Mouse (Mus musculus): ENCODE results near the gene Bak1. TPM values are rescaled to one million over a fixed set of nuclear protein-coding genes. Genes with fewer than 3 reads are reported as not detected.
A peak's percentile ranks its signal among the peaks of the same experiment; 100 is the strongest.

The Bak1 gene
- polyA plus RNA-seq, 1 experiment from 2014 or later, result 2.6 TPM

GRCm38 (mm10) chr17:27057517-27058055 lies 28.8 kb upstream of the Bak1 start:
- ATAC-seq (ENCODE audit: low read depth), result peak; percentile 49
- Histone ChIP-seq H3K9ac (ENCODE audit: low read depth, low read length) (peak overlapping the region; percentile 54), H3K4me2 (ENCODE audit: low read depth, low read length) (peak overlapping the region; percentile 86), H3K4me3 (ENCODE audit: low read depth, low read length) (peak overlapping the region; percentile 62), H3K36me3 (ENCODE audit: control insufficient read depth, insufficient read depth) (no peaks in the 10 kb centered on the region), H3K9me3 (replicated peaks; ENCODE audit: control insufficient read depth, low read length) (0 out of 2 replicates have a peak, but pooled peaks cover 2% of the 10 kb centered on the region), H3K27me3 (ENCODE audit: control insufficient read depth, insufficient read depth, low read depth, low read length) (peaks cover 17% of the 10 kb centered on the region), H3K4me1 (ENCODE audit: control insufficient read depth, low read depth, low read length) (peaks cover 3% of the 10 kb centered on the region), H3K27ac (ENCODE audit: low read length) (no peak overlapping the region)
- 2% methylated on average over 24 of the region's 24 CpGs for WGBS (ENCODE audit: insufficient replicate concordance)

DNA sequence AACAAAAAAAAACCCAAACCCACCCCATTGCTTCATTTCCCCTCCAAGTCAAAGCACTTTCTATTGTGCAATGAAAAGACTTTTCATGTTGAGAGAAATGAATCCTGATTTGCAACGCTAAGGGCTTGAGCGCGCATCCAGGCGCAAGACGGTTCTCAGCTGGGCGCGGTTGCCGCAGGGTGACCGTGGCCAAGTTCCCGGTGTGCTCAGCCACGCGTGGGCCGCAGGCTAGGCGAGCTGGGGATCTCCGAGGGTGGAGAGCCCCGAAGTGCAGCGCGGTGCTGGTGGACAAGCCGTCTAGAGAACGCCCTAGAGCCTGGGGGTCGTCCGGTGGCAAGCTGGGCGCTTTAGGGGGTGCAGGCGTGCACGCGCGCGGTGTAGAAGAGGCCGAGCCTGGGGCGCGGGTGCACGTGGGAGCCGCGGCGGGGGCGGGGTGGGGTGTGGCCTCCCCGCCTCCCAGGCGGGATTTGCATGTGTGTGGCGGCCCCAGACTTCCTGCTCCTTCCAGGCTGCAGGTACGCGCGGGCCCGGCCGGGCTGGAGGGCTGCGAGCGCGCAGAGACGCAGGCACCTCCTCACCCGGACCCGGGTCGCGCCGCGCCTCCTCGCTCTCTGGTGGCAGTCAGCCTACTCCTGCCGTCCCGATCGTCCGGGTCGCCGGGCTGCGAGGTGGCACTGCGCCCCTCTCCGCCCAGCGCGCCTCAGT lies 28.2 kb upstream of the Bak1 start, which contains the start of gene Itpr3:
Gene Itpr3 (plus strand): TSS at position 493 of the 705 bp plus-strand sequence.
- peak within 1 kb of the TSS; percentile 62 for H3K4me3 ChIP-seq (ENCODE audit: low read depth, low read length)
- no peaks in the 10 kb centered on the region for H3K36me3 ChIP-seq (ENCODE audit: control insufficient read depth, insufficient read depth)
- 0 out of 2 replicates have a peak, but pooled peaks cover 2% of the 10 kb centered on the region for H3K9me3 ChIP-seq (replicated peaks; ENCODE audit: control insufficient read depth, low read length)
- H3K4me1 ChIP-seq (ENCODE audit: control insufficient read depth, low read depth, low read length), result peaks cover 3% of the 10 kb centered on the region
- H3K4me2 ChIP-seq (ENCODE audit: low read depth, low read length), result peak within 1 kb of the TSS; percentile 86
- ATAC-seq (ENCODE audit: low read depth), result peak; percentile 87
- H3K27ac ChIP-seq (ENCODE audit: low read length), result peak within 1 kb of the TSS; percentile 63
- H3K27me3 ChIP-seq (ENCODE audit: control insufficient read depth, insufficient read depth, low read depth, low read length), result peaks cover 17% of the 10 kb centered on the region
- H3K9ac ChIP-seq (ENCODE audit: low read depth, low read length), result peak within 1 kb of the TSS; percentile 54
- under 1% methylated on average over 65 of the region's 66 CpGs for WGBS (ENCODE audit: insufficient replicate concordance)

- 2% methylated on average over 13 of the region's 13 CpGs for WGBS (ENCODE audit: insufficient replicate concordance)
- no peaks in the 10 kb centered on the region for H3K9me3 ChIP-seq (replicated peaks; ENCODE audit: control insufficient read depth, low read length)
- peak overlapping the region; percentile 62 for H3K4me3 ChIP-seq (ENCODE audit: low read depth, low read length)
- peak overlapping the region; percentile 86 for H3K4me2 ChIP-seq (ENCODE audit: low read depth, low read length)
- H3K27ac ChIP-seq (ENCODE audit: low read length), result peak overlapping the region; percentile 63; the same call in 1 of the 2 replicates
- ATAC-seq (ENCODE audit: low read depth), result peak; percentile 52
- peaks cover 7% of the 10 kb centered on the region for H3K4me1 ChIP-seq (ENCODE audit: control insufficient read depth, low read depth, low read length)
- peaks cover 17% of the 10 kb centered on the region for H3K27me3 ChIP-seq (ENCODE audit: control insufficient read depth, insufficient read depth, low read depth, low read length)
- H3K9ac ChIP-seq (ENCODE audit: low read depth, low read length), result 0 out of 2 replicates have a peak overlapping the region, but pooled peaks have one; percentile 2
- H3K36me3 ChIP-seq (ENCODE audit: control insufficient read depth, insufficient read depth), result no peaks in the 10 kb centered on the region
These were observed 27.4 kb upstream of the Bak1 start for GRCm38 (mm10) chr17:27056170-27056569.

DNA sequence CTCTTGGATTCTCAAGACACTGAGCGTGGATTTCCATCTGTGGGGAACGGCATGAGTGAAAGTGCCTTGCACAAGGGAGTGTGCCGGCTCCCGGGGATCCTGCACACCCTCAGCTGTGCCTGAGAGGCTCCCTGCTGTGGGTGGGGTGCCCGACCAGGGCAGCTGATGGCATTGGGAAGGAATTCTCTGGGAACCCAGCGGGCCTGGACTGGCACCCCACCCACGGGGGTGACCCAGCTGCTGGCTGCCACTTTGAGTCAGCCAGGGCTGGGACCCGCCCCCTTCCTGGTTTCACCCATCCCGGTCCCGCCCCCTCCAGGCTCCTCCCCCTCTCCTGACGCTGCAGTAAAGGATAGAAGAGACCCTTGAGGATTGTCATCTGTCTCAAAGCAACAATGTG lies 22.7 kb upstream of the Bak1 start:
- no peaks in the 10 kb centered on the region for H3K9me3 ChIP-seq (replicated peaks; ENCODE audit: control insufficient read depth, low read length)
- no peak overlapping the region for H3K27ac ChIP-seq (ENCODE audit: low read length)
- H3K4me2 ChIP-seq (ENCODE audit: low read depth, low read length), result peak overlapping the region; percentile 39
- H3K4me3 ChIP-seq (ENCODE audit: low read depth, low read length), result peak overlapping the region; percentile 8; the same call in 1 of the 2 replicates
- no peak overlapping the region for H3K9ac ChIP-seq (ENCODE audit: low read depth, low read length)
- H3K4me1 ChIP-seq (ENCODE audit: control insufficient read depth, low read depth, low read length), result peaks cover 4% of the 10 kb centered on the region
- ATAC-seq (ENCODE audit: low read depth), result 0 out of 2 replicates have a peak, but pooled peaks have one; percentile 36
- 14% methylated on average over 11 of the region's 11 CpGs for WGBS (ENCODE audit: insufficient replicate concordance)
- no peaks in the 10 kb centered on the region for H3K36me3 ChIP-seq (ENCODE audit: control insufficient read depth, insufficient read depth)
- no peaks in the 10 kb centered on the region for H3K27me3 ChIP-seq (ENCODE audit: control insufficient read depth, insufficient read depth, low read depth, low read length)

DNA sequence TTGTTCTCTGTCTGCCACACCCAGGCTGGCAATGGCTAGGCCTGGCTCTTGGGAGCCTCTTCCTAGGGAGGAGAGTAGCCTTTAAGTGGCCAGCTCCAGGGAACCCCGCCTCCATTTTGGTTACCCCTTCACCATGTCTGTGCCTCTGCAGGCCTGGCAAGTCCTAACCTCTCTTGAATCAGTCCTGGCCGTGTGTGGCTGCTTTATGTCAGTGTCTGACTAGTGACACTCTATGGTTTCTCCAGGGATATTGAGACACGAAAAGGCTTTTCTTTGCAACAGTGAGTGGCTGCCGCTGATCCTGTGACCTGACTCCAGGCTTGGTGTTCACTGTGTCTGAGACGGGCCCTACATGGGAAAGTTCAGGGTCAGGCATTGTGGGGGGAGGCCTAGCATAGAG lies 22.0 kb upstream of the Bak1 start:
- Histone ChIP-seq H3K9ac (ENCODE audit: low read depth, low read length) (no peak overlapping the region), H3K4me2 (ENCODE audit: low read depth, low read length) (no peak overlapping the region), H3K27me3 (ENCODE audit: control insufficient read depth, insufficient read depth, low read depth, low read length) (no peaks in the 10 kb centered on the region), H3K9me3 (replicated peaks; ENCODE audit: control insufficient read depth, low read length) (no peaks in the 10 kb centered on the region), H3K36me3 (ENCODE audit: control insufficient read depth, insufficient read depth) (no peaks in the 10 kb centered on the region), H3K4me3 (ENCODE audit: low read depth, low read length) (no peak overlapping the region), H3K4me1 (ENCODE audit: control insufficient read depth, low read depth, low read length) (peaks cover 4% of the 10 kb centered on the region), H3K27ac (ENCODE audit: low read length) (no peak overlapping the region)
- no peak for ATAC-seq (ENCODE audit: low read depth)
- 60% methylated on average over 5 of the region's 5 CpGs for WGBS (ENCODE audit: insufficient replicate concordance)

DNA sequence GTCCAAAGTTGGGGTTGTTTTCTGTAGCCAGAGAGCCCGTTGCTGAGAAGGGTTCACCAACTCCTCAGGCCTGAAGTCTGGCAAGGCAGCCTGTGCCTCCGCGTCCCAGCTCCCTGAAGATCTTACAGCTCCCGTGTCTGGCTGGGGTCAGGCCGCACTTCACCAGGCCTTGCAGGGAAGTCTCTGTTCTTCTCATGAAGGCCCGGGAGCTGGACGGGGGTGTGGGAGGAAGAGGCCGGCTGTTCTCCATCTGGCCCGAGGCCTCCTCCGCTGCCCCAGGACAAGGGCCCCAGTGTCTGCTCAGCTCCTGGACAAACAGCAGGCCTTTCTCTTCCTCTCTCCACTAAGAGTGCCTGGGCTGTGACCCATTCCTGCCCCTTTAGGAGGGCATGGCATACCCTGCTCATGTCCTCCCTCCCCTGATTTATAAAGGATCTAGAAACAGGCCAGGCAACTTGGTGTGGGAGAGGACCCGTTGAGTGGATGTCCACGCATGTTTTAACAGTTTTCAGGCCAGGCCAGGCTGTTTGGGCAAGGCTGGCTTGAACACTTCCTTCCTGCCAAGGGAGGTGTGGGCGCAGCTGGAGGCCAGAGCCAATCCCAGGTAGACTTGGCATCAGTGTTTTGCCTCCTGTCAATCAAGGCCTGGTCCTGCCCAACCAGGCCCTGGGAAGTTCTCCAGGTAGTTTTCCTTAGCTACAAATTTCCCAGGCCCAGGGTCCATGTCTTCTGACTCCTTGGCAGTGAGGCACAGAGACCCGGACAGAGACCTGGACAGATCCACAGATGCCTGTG lies 19.8 kb upstream of the Bak1 start:
- H3K4me1 ChIP-seq (ENCODE audit: control insufficient read depth, low read depth, low read length), result peaks cover 4% of the 10 kb centered on the region
- no peak overlapping the region for H3K4me2 ChIP-seq (ENCODE audit: low read depth, low read length)
- ATAC-seq (ENCODE audit: low read depth), result no peak
- no peaks in the 10 kb centered on the region for H3K9me3 ChIP-seq (replicated peaks; ENCODE audit: control insufficient read depth, low read length)
- H3K36me3 ChIP-seq (ENCODE audit: control insufficient read depth, insufficient read depth), result no peaks in the 10 kb centered on the region
- no peak overlapping the region for H3K4me3 ChIP-seq (ENCODE audit: low read depth, low read length)
- H3K27me3 ChIP-seq (ENCODE audit: control insufficient read depth, insufficient read depth, low read depth, low read length), result no peaks in the 10 kb centered on the region
- 67% methylated on average over 14 of the region's 14 CpGs for WGBS (ENCODE audit: insufficient replicate concordance)
- H3K9ac ChIP-seq (ENCODE audit: low read depth, low read length), result no peak overlapping the region
- H3K27ac ChIP-seq (ENCODE audit: low read length), result no peak overlapping the region

- H3K4me1 ChIP-seq (ENCODE audit: control insufficient read depth, low read depth, low read length), result peaks cover 4% of the 10 kb centered on the region
- no peak overlapping the region for H3K9ac ChIP-seq (ENCODE audit: low read depth, low read length)
- no peaks in the 10 kb centered on the region for H3K36me3 ChIP-seq (ENCODE audit: control insufficient read depth, insufficient read depth)
- H3K27me3 ChIP-seq (ENCODE audit: control insufficient read depth, insufficient read depth, low read depth, low read length), result no peaks in the 10 kb centered on the region
- ATAC-seq (ENCODE audit: low read depth), result no peak
- 65% methylated on average over 14 of the region's 14 CpGs for WGBS (ENCODE audit: insufficient replicate concordance)
- no peaks in the 10 kb centered on the region for H3K9me3 ChIP-seq (replicated peaks; ENCODE audit: control insufficient read depth, low read length)
- no peak overlapping the region for H3K4me2 ChIP-seq (ENCODE audit: low read depth, low read length)
- H3K4me3 ChIP-seq (ENCODE audit: low read depth, low read length), result no peak overlapping the region
- no peak overlapping the region for H3K27ac ChIP-seq (ENCODE audit: low read length)
These were observed 19.1 kb upstream of the Bak1 start for GRCm38 (mm10) chr17:27047762-27048444.

DNA sequence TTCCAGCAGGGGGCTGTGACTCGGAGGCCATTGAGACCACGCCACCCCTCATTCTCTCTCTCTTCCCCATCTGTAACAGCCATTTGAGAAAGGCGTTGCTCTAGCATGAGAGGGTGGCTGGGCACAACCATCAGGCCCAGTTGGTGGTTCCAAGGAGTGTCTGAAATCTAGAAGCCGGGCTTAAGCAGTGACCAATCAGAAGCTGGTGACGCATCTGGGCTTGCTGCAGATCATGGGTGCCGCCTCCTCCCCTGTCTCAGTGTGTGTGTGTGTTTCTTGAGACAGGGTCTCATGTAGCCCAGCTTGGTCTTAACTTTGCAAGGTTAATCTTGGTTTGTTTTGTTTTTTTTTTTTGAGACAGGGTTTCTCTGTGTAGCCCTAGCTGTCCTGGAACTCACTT lies 16.4 kb upstream of the Bak1 start:
- no peaks in the 10 kb centered on the region for H3K36me3 ChIP-seq (ENCODE audit: control insufficient read depth, insufficient read depth)
- no peak overlapping the region for H3K4me2 ChIP-seq (ENCODE audit: low read depth, low read length)
- no peak overlapping the region for H3K9ac ChIP-seq (ENCODE audit: low read depth, low read length)
- H3K4me3 ChIP-seq (ENCODE audit: low read depth, low read length), result no peak overlapping the region
- no peaks in the 10 kb centered on the region for H3K9me3 ChIP-seq (replicated peaks; ENCODE audit: control insufficient read depth, low read length)
- H3K27ac ChIP-seq (ENCODE audit: low read length), result no peak overlapping the region
- 75% methylated on average over 6 of the region's 6 CpGs for WGBS (ENCODE audit: insufficient replicate concordance)
- no peak for ATAC-seq (ENCODE audit: low read depth)
- H3K27me3 ChIP-seq (ENCODE audit: control insufficient read depth, insufficient read depth, low read depth, low read length), result no peaks in the 10 kb centered on the region
- no peaks in the 10 kb centered on the region; the same call in 1 of the 2 replicates for H3K4me1 ChIP-seq (ENCODE audit: control insufficient read depth, low read depth, low read length)

Data from liver, embryonic 16.5 days (tissue).